Mouse (Mus musculus): ENCODE measurements around the gene BC029722. TPM values are rescaled to one million over a fixed set of nuclear protein-coding genes. Genes with fewer than 3 reads are reported as not detected.

BC029722 gene
- polyA plus RNA-seq (2017; shearing (Covaris generic)): 37.2 TPM

GRCm38 (mm10) chr2:155819392-155819448 lies at the start of gene BC029722:
BC029722 (minus strand) TSS chr2:155819426.

GRCm38 (mm10) chr2:155834732-155835131 lies 15.5 kb upstream of the BC029722 start, which contains the start of gene Fam83c:
Fam83c (minus strand) TSS chr2:155834854.

GRCm38 (mm10) chr2:155826630-155827424 lies 7.6 kb upstream of the BC029722 start, which contains the start of gene Eif6:
Eif6 (minus strand) TSS chr2:155826925.

GRCm38 (mm10) chr2:155774927-155775684 lies 44.1 kb downstream of the BC029722 start, which contains the start of gene Mmp24:
Mmp24 (plus strand) TSS chr2:155775342.

Other genes with a start within 250 kb of the BC029722 start
- 12.7 TPM for gene Gss, start 226.6 kb downstream of the BC029722 start, polyA plus RNA-seq (2017; shearing (Covaris generic))
- not detected for gene Myh7b, start 208.2 kb downstream of the BC029722 start, polyA plus RNA-seq (2017; shearing (Covaris generic))
- gene Trpc4ap, start 127.0 kb downstream of the BC029722 start, polyA plus RNA-seq (2017; shearing (Covaris generic)): 144 TPM
- 49.7 TPM for gene Edem2, start 90.0 kb downstream of the BC029722 start, polyA plus RNA-seq (2017; shearing (Covaris generic))
- gene Gm17581, start 83.6 kb downstream of the BC029722 start, polyA plus RNA-seq (2017; shearing (Covaris generic)): not detected
- 0.23 TPM for gene Procr, start 68.3 kb downstream of the BC029722 start, polyA plus RNA-seq (2017; shearing (Covaris generic))
- gene Mmp24, start 44.1 kb downstream of the BC029722 start, polyA plus RNA-seq (2017; shearing (Covaris generic)): 0.88 TPM
- 170 TPM for gene Eif6, start 7.5 kb upstream of the BC029722 start, polyA plus RNA-seq (2017; shearing (Covaris generic))
- not detected for gene Fam83c, start 15.4 kb upstream of the BC029722 start, polyA plus RNA-seq (2017; shearing (Covaris generic))
- 29.7 TPM for gene Uqcc1, start 110.9 kb upstream of the BC029722 start, polyA plus RNA-seq (2017; shearing (Covaris generic))
- 0.28 TPM for gene Gm15557, start 121.3 kb upstream of the BC029722 start, polyA plus RNA-seq (2017; shearing (Covaris generic))
- not detected for gene Gdf5, start 125.9 kb upstream of the BC029722 start, polyA plus RNA-seq (2017; shearing (Covaris generic))
- gene Cep250, start 137.0 kb upstream of the BC029722 start, polyA plus RNA-seq (2017; shearing (Covaris generic)): 26.3 TPM
- gene 6430550D23Rik, start 188.6 kb upstream of the BC029722 start, polyA plus RNA-seq (2017; shearing (Covaris generic)): 0.96 TPM
- gene Ergic3, start 188.6 kb upstream of the BC029722 start, polyA plus RNA-seq (2017; shearing (Covaris generic)): 72.0 TPM
- gene Fer1l4, start 233.5 kb upstream of the BC029722 start, polyA plus RNA-seq (2017; shearing (Covaris generic)): not detected
- 6.3 TPM for gene Spag4, start 245.7 kb upstream of the BC029722 start, polyA plus RNA-seq (2017; shearing (Covaris generic))